Mouse (Mus musculus): Measurements from ENCODE around the gene Hcfc1r1. TPM values are rescaled to one million over a fixed set of nuclear protein-coding genes. Genes with fewer than 3 reads are reported as not detected.

Hcfc1r1 gene
- polyA plus RNA-seq, 1 experiment, result 199 TPM

DNA sequence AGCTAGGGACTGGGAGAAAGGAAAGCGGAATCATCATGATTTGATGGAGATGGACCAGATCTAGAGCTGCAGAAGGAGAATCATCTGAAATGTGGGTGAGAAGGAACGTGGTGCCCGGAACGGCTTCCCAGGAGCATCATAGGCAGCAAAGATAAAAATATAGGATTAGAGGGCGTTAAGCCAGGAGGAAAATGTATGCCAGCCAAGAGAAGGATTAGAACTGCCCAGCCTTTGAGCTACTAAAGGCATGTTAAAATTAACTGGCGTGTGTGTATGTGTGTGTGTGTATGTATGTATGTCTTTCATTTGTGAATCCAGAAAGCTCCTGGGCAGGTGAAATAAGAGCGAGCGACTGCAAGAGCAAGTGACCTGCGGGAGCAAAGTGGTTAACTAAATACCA is 29.9 kb downstream of the Hcfc1r1 start:
- no peak overlapping the region for H3ac ChIP-seq (ENCODE audit: control insufficient read depth, insufficient read length)
- H3K27me3 ChIP-seq (ENCODE audit: control insufficient read depth, insufficient read depth, insufficient read length), result peaks cover 11% of the 10 kb centered on the region

GRCm38 (mm10) chr17:23704741-23705140 is 31.3 kb downstream of the Hcfc1r1 start:
- H3K79me2 ChIP-seq (ENCODE audit: control insufficient read depth, insufficient read depth), result no peaks in the 10 kb centered on the region
- H3K4me2 ChIP-seq (ENCODE audit: low read depth), result peak overlapping the region; percentile 38
- H3K36me3 ChIP-seq (ENCODE audit: control insufficient read depth, insufficient read depth), result no peaks in the 10 kb centered on the region
- H3ac ChIP-seq (ENCODE audit: control insufficient read depth, insufficient read length), result no peak overlapping the region
- TF ChIP-seq POLR2AphosphoS2 (IDR thresholded peaks at IDR 0.05; ENCODE audit: insufficient read length, low read depth) (no peak), REST (IDR thresholded peaks at IDR 0.05; ENCODE audit: insufficient read depth, insufficient read length) (no peak), POLR2A (IDR thresholded peaks at IDR 0.05; ENCODE audit: insufficient read length, low read depth) (no peak), CEBPB (IDR thresholded peaks at IDR 0.05; ENCODE audit: insufficient read depth, poor library complexity, severe bottlenecking) (no peak), TCF12 (IDR thresholded peaks at IDR 0.05; ENCODE audit: insufficient read depth, poor library complexity, severe bottlenecking) (no peak), E2F4 (IDR thresholded peaks at IDR 0.05; ENCODE audit: insufficient read depth) (no peak), MYOD1 (IDR thresholded peaks at IDR 0.05; ENCODE audit: control insufficient read depth in 1 of 3, insufficient read length in 2 of 3, low read depth in 2 of 3) (no peak), MYOG (IDR thresholded peaks at IDR 0.05; ENCODE audit: control insufficient read depth in 1 of 3, insufficient read depth in 1 of 3, insufficient read length in 2 of 3, low read depth in 2 of 3) (no peak), MAX (IDR thresholded peaks at IDR 0.05; ENCODE audit: low read depth) (no peak), SRF (IDR thresholded peaks at IDR 0.05; ENCODE audit: control insufficient read depth, insufficient read length, low read depth) (no peak), TCF3 (IDR thresholded peaks at IDR 0.05; ENCODE audit: insufficient read length, low read depth) (no peak), USF1 (IDR thresholded peaks at IDR 0.05; ENCODE audit: low read depth) (no peak)
- H3K4me3 ChIP-seq, result no peak overlapping the region
- peaks cover 12% of the 10 kb centered on the region for H3K27me3 ChIP-seq (ENCODE audit: control insufficient read depth, insufficient read depth, insufficient read length)

More for the DNA sequence above, 29.9 kb downstream of the Hcfc1r1 start:
- Histone ChIP-seq H3K36me3 (ENCODE audit: control insufficient read depth, insufficient read depth) (no peaks in the 10 kb centered on the region), H3K4me3 (no peak overlapping the region), H3K79me2 (ENCODE audit: control insufficient read depth, insufficient read depth) (no peaks in the 10 kb centered on the region), H3K4me2 (ENCODE audit: low read depth) (no peak overlapping the region)
- TF ChIP-seq REST (IDR thresholded peaks at IDR 0.05; ENCODE audit: insufficient read depth, insufficient read length) (no peak), SRF (IDR thresholded peaks at IDR 0.05; ENCODE audit: control insufficient read depth, insufficient read length, low read depth) (no peak), MAX (IDR thresholded peaks at IDR 0.05; ENCODE audit: low read depth) (no peak), TCF12 (IDR thresholded peaks at IDR 0.05; ENCODE audit: insufficient read depth, poor library complexity, severe bottlenecking) (no peak), CEBPB (IDR thresholded peaks at IDR 0.05; ENCODE audit: insufficient read depth, poor library complexity, severe bottlenecking) (no peak), TCF3 (IDR thresholded peaks at IDR 0.05; ENCODE audit: insufficient read length, low read depth) (no peak), MYOD1 (IDR thresholded peaks at IDR 0.05; ENCODE audit: control insufficient read depth in 1 of 3, insufficient read length in 2 of 3, low read depth in 2 of 3) (no peak), E2F4 (IDR thresholded peaks at IDR 0.05; ENCODE audit: insufficient read depth) (no peak), USF1 (IDR thresholded peaks at IDR 0.05; ENCODE audit: low read depth) (no peak)

- no peak overlapping the region for H3K4me2 ChIP-seq (ENCODE audit: low read depth)
- H3K27me3 ChIP-seq (ENCODE audit: control insufficient read depth, insufficient read depth, insufficient read length), result peaks cover 21% of the 10 kb centered on the region
- no peak overlapping the region for H3K4me3 ChIP-seq
- no peak overlapping the region for H3ac ChIP-seq (ENCODE audit: control insufficient read depth, insufficient read length)
- H3K79me2 ChIP-seq (ENCODE audit: control insufficient read depth, insufficient read depth), result no peaks in the 10 kb centered on the region
- H3K36me3 ChIP-seq (ENCODE audit: control insufficient read depth, insufficient read depth), result no peaks in the 10 kb centered on the region
- TF ChIP-seq SRF (IDR thresholded peaks at IDR 0.05; ENCODE audit: control insufficient read depth, insufficient read length, low read depth) (no peak), MAX (IDR thresholded peaks at IDR 0.05; ENCODE audit: low read depth) (no peak), TCF3 (IDR thresholded peaks at IDR 0.05; ENCODE audit: insufficient read length, low read depth) (no peak), MYOG (IDR thresholded peaks at IDR 0.05; ENCODE audit: control insufficient read depth in 1 of 3, insufficient read depth in 1 of 3, insufficient read length in 2 of 3, low read depth in 2 of 3) (peak in 1 of 3 experiments; percentile 36), REST (IDR thresholded peaks at IDR 0.05; ENCODE audit: insufficient read depth, insufficient read length) (no peak), POLR2A (IDR thresholded peaks at IDR 0.05; ENCODE audit: insufficient read length, low read depth) (no peak), TCF12 (IDR thresholded peaks at IDR 0.05; ENCODE audit: insufficient read depth, poor library complexity, severe bottlenecking) (no peak), CEBPB (IDR thresholded peaks at IDR 0.05; ENCODE audit: insufficient read depth, poor library complexity, severe bottlenecking) (no peak), MYOD1 (IDR thresholded peaks at IDR 0.05; ENCODE audit: control insufficient read depth in 1 of 3, insufficient read length in 2 of 3, low read depth in 2 of 3) (peak in 1 of 3 experiments; percentile 13), USF1 (IDR thresholded peaks at IDR 0.05; ENCODE audit: low read depth) (no peak), E2F4 (IDR thresholded peaks at IDR 0.05; ENCODE audit: insufficient read depth) (no peak)
These were observed 32.2 kb downstream of the Hcfc1r1 start for GRCm38 (mm10) chr17:23705525-23706104.

DNA sequence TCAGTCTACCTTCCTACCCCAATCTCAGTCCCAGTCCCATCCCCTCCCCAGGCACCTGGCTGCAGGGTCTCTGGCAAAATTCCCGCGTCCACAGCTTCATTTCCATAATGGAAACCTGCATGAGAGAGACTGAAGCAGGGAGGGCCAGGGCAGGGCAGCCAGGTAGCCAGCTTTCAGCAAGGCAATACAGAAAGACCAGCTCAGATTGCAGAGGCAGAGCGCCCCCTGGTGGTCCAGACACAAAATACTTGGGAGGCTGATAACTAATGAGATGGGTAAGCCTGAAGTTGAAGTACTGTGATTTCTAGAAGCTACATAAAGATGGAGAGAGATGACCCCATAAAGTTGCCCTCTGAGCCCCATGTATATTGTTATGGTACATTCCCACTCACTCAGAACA is 32.8 kb downstream of the Hcfc1r1 start:
- Histone ChIP-seq H3K4me3 (no peak overlapping the region), H3K27me3 (ENCODE audit: control insufficient read depth, insufficient read depth, insufficient read length) (peaks cover 21% of the 10 kb centered on the region), H3K4me2 (ENCODE audit: low read depth) (no peak overlapping the region), H3K36me3 (ENCODE audit: control insufficient read depth, insufficient read depth) (no peaks in the 10 kb centered on the region), H3ac (ENCODE audit: control insufficient read depth, insufficient read length) (no peak overlapping the region), H3K79me2 (ENCODE audit: control insufficient read depth, insufficient read depth) (no peaks in the 10 kb centered on the region)
- TF ChIP-seq CEBPB (IDR thresholded peaks at IDR 0.05; ENCODE audit: insufficient read depth, poor library complexity, severe bottlenecking) (no peak), MYOG (IDR thresholded peaks at IDR 0.05; ENCODE audit: control insufficient read depth in 1 of 3, insufficient read depth in 1 of 3, insufficient read length in 2 of 3, low read depth in 2 of 3) (no peak), SRF (IDR thresholded peaks at IDR 0.05; ENCODE audit: control insufficient read depth, insufficient read length, low read depth) (no peak), E2F4 (IDR thresholded peaks at IDR 0.05; ENCODE audit: insufficient read depth) (no peak), TCF3 (IDR thresholded peaks at IDR 0.05; ENCODE audit: insufficient read length, low read depth) (no peak), MYOD1 (IDR thresholded peaks at IDR 0.05; ENCODE audit: control insufficient read depth in 1 of 3, insufficient read length in 2 of 3, low read depth in 2 of 3) (no peak), REST (IDR thresholded peaks at IDR 0.05; ENCODE audit: insufficient read depth, insufficient read length) (no peak)

Measured in myocyte (in vitro differentiated cells).